Mouse (Mus musculus): Measurements from ENCODE around the gene D17H6S53E. TPM values are rescaled to one million over a fixed set of nuclear protein-coding genes. Genes with fewer than 3 reads are reported as not detected.

D17H6S53E gene
- polyA plus RNA-seq, 1 experiment: 13.0 TPM

Other genes starting within 250 kb of the D17H6S53E start
- 73.5 and 98.0 TPM in 2 replicates for gene Zbtb12, start 246.9 kb upstream of the D17H6S53E start, polyA plus RNA-seq (2012; rRNA removed)
- gene Gm20547, start 244.3 kb upstream of the D17H6S53E start, polyA plus RNA-seq (2012; rRNA removed): not detected in 2 replicates
- 1.6 and 2.2 TPM in 2 replicates for gene C2, start 228.1 kb upstream of the D17H6S53E start, polyA plus RNA-seq (2012; rRNA removed)
- 218 and 222 TPM in 2 replicates for gene Ehmt2, start 227.9 kb upstream of the D17H6S53E start, polyA plus RNA-seq (2012; rRNA removed)
- 0.08 and 0.11 TPM in 2 replicates for gene Slc44a4, start 211.9 kb upstream of the D17H6S53E start, polyA plus RNA-seq (2012; rRNA removed)
- gene Neu1, start 195.1 kb upstream of the D17H6S53E start, polyA plus RNA-seq (2012; rRNA removed): 14.5 and 15.9 TPM in 2 replicates
- 3.0 and 3.4 TPM in 2 replicates for gene Hspa1b, start 167.1 kb upstream of the D17H6S53E start, polyA plus RNA-seq (2012; rRNA removed)
- gene Gm20481, start 156.5 kb upstream of the D17H6S53E start, polyA plus RNA-seq (2012; rRNA removed): not detected in 2 replicates
- gene Hspa1a, start 154.2 kb upstream of the D17H6S53E start, polyA plus RNA-seq (2012; rRNA removed): 1.4 and 2.2 TPM in 2 replicates
- gene Hspa1l, start 153.7 kb upstream of the D17H6S53E start, polyA plus RNA-seq (2012; rRNA removed): 0.22 and 0.31 TPM in 2 replicates
- 98.3 and 206 TPM in 2 replicates for gene Lsm2, start 144.5 kb upstream of the D17H6S53E start, polyA plus RNA-seq (2012; rRNA removed)
- 127 and 135 TPM in 2 replicates for gene Vars, start 125.4 kb upstream of the D17H6S53E start, polyA plus RNA-seq (2012; rRNA removed)
- 0.60 and 0.76 TPM in 2 replicates for gene Vwa7, start 109.8 kb upstream of the D17H6S53E start, polyA plus RNA-seq (2012; rRNA removed)
- 6.4 and 8.8 TPM in 2 replicates for gene Sapcd1, start 98.4 kb upstream of the D17H6S53E start, polyA plus RNA-seq (2012; rRNA removed)
- 6.7 and 11.0 TPM in 2 replicates for gene Msh5, start 79.6 kb upstream of the D17H6S53E start, polyA plus RNA-seq (2012; rRNA removed)
- 122 and 142 TPM in 2 replicates for gene Clic1, start 76.4 kb upstream of the D17H6S53E start, polyA plus RNA-seq (2012; rRNA removed)
- 392 and 957 TPM in 2 replicates for gene Ddah2, start 67.3 kb upstream of the D17H6S53E start, polyA plus RNA-seq (2012; rRNA removed)
- 0.19 and 0.28 TPM in 2 replicates for gene Ly6g6c, start 61.0 kb upstream of the D17H6S53E start, polyA plus RNA-seq (2012; rRNA removed)
- gene Mpig6b, start 60.2 kb upstream of the D17H6S53E start, polyA plus RNA-seq (2012; rRNA removed): 0.67 and 0.88 TPM in 2 replicates
- 0.18 and 0.29 TPM in 2 replicates for gene Ly6g6e, start 49.5 kb upstream of the D17H6S53E start, polyA plus RNA-seq (2012; rRNA removed)
- 2.5 and 3.0 TPM in 2 replicates for gene Ly6g6d, start 48.3 kb upstream of the D17H6S53E start, polyA plus RNA-seq (2012; rRNA removed)
- 0.83 and 1.1 TPM in 2 replicates for gene Ly6g6f, start 40.8 kb upstream of the D17H6S53E start, polyA plus RNA-seq (2012; rRNA removed)
- gene Abhd16a, start 37.1 kb upstream of the D17H6S53E start, polyA plus RNA-seq (2012; rRNA removed): 39.3 and 52.2 TPM in 2 replicates
- gene Ly6g5c, start 18.1 kb upstream of the D17H6S53E start, polyA plus RNA-seq (2012; rRNA removed): not detected in 2 replicates
- 1.1 and 2.1 TPM in 2 replicates for gene Ly6g5b, start 10.9 kb upstream of the D17H6S53E start, polyA plus RNA-seq (2012; rRNA removed)
- 19.6 and 31.0 TPM in 2 replicates for gene Gpank1, start 4.9 kb upstream of the D17H6S53E start, polyA plus RNA-seq (2012; rRNA removed)
- 156 and 178 TPM in 2 replicates for gene Csnk2b, start 4.3 kb upstream of the D17H6S53E start, polyA plus RNA-seq (2012; rRNA removed)
- gene Apom, start 5.7 kb downstream of the D17H6S53E start, polyA plus RNA-seq (2012; rRNA removed): 10.2 and 22.4 TPM in 2 replicates
- gene Bag6, start 8.8 kb downstream of the D17H6S53E start, polyA plus RNA-seq (2012; rRNA removed): 201 and 247 TPM in 2 replicates
- 320 and 416 TPM in 2 replicates for gene Prrc2a, start 38.5 kb downstream of the D17H6S53E start, polyA plus RNA-seq (2012; rRNA removed)
- gene Aif1, start 49.7 kb downstream of the D17H6S53E start, polyA plus RNA-seq (2012; rRNA removed): 3.3 and 4.8 TPM in 2 replicates
- 7.8 and 12.4 TPM in 2 replicates for gene Lst1, start 62.1 kb downstream of the D17H6S53E start, polyA plus RNA-seq (2012; rRNA removed)
- 0.25 and 0.34 TPM in 2 replicates for gene Ltb, start 68.1 kb downstream of the D17H6S53E start, polyA plus RNA-seq (2012; rRNA removed)
- gene Tnf, start 75.6 kb downstream of the D17H6S53E start, polyA plus RNA-seq (2012; rRNA removed): 0.07 and 0.09 TPM in 2 replicates
- gene Lta, start 79.0 kb downstream of the D17H6S53E start, polyA plus RNA-seq (2012; rRNA removed): 0.04 and 0.07 TPM in 2 replicates
- not detected in 2 replicates for gene Gm16181, start 94.5 kb downstream of the D17H6S53E start, polyA plus RNA-seq (2012; rRNA removed)
- gene Atp6v1g2, start 107.3 kb downstream of the D17H6S53E start, polyA plus RNA-seq (2012; rRNA removed): 17.3 and 17.7 TPM in 2 replicates
- gene Nfkbil1, start 109.4 kb downstream of the D17H6S53E start, polyA plus RNA-seq (2012; rRNA removed): 12.8 and 19.3 TPM in 2 replicates
- gene Ddx39b, start 115.4 kb downstream of the D17H6S53E start, polyA plus RNA-seq (2012; rRNA removed): 967 and 1,050 TPM in 2 replicates
- 19.9 and 27.4 TPM in 2 replicates for gene H2-D1, start 136.4 kb downstream of the D17H6S53E start, polyA plus RNA-seq (2012; rRNA removed)
- gene H2-Q1, start 194.0 kb downstream of the D17H6S53E start, polyA plus RNA-seq (2012; rRNA removed): 0.04 and 0.06 TPM in 2 replicates
- 0.43 and 1.0 TPM in 2 replicates for gene H2-Q2, start 215.9 kb downstream of the D17H6S53E start, polyA plus RNA-seq (2012; rRNA removed)